ENCODE assay signal across 8 mouse cellular contexts in the genomic region with DNA sequence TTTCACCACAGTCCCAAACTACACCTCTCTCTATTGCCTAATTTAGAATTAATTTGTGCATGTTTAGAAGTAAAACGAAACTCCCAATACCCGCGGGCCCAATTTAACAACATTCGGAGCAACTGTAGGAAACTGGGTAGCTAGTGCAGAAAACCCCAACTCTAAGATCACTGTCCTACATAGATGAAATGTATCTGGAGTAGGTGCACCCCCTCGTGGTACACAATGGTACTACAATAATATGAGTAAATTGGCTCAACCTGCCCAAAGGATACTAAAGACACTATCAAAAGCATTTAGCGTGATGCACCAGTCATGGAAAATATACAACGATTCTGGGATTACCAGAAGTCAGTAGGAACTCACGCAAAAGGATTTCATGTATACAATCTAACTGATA. TPM values are rescaled to one million over a fixed set of nuclear protein-coding genes. Genes with fewer than 3 reads are reported as not detected.
A peak's percentile ranks its signal among the peaks of the same experiment; 100 is the strongest.
DNase-seq lines count a peak whose midpoint lies in the region; ATAC-seq and TF ChIP-seq lines count a peak whose summit lies in the region.

No protein-coding gene starts in this region.

- peak; percentile 72; the same call in 1 of the 2 replicates for ATAC-seq in forebrain, embryonic 13.5 days
- no peak for ATAC-seq in intestine, postnatal 0 days
- ATAC-seq in limb, embryonic 13.5 days (ENCODE audit: low FRiP score, low read depth), result no peak
- ATAC-seq in neural tube, embryonic 12.5 days (ENCODE audit: low FRiP score, low read depth), result peak; percentile 50; the same call in 1 of the 2 replicates

- no peak overlapping the region for H3K9ac ChIP-seq in forebrain, embryonic 13.5 days
- no peak overlapping the region for H3K9ac ChIP-seq in intestine, postnatal 0 days (ENCODE audit: low read depth, low read length)
- no peak overlapping the region for H3K9ac ChIP-seq in limb, embryonic 13.5 days
- H3K9ac ChIP-seq in neural tube, embryonic 12.5 days, result no peak overlapping the region

- H3K4me3 ChIP-seq in forebrain, embryonic 13.5 days, result no peak overlapping the region
- H3K4me3 ChIP-seq in intestine, postnatal 0 days (ENCODE audit: low read depth, low read length), result no peak overlapping the region
- H3K4me3 ChIP-seq in limb, embryonic 13.5 days, result no peak overlapping the region
- H3K4me3 ChIP-seq in neural tube, embryonic 12.5 days, result no peak overlapping the region

- no peaks in the 10 kb centered on the region for H3K9me3 ChIP-seq in forebrain, embryonic 13.5 days (replicated peaks)
- H3K9me3 ChIP-seq in intestine, postnatal 0 days (ENCODE audit: control insufficient read depth), result no peaks in the 10 kb centered on the region
- no peaks in the 10 kb centered on the region for H3K9me3 ChIP-seq in limb, embryonic 13.5 days
- no peaks in the 10 kb centered on the region for H3K9me3 ChIP-seq in neural tube, embryonic 12.5 days

- no peak overlapping the region for H3K4me2 ChIP-seq in forebrain, embryonic 13.5 days
- no peak overlapping the region for H3K4me2 ChIP-seq in intestine, postnatal 0 days (replicated peaks; ENCODE audit: low read depth)
- peak overlapping the region; percentile 35; the same call in 1 of the 2 replicates for H3K4me2 ChIP-seq in limb, embryonic 13.5 days (replicated peaks)
- H3K4me2 ChIP-seq in neural tube, embryonic 12.5 days (replicated peaks), result no peak overlapping the region

- no peak overlapping the region for H3K27ac ChIP-seq in forebrain, embryonic 13.5 days
- H3K27ac ChIP-seq in intestine, postnatal 0 days (ENCODE audit: low read depth, low read length), result no peak overlapping the region
- H3K27ac ChIP-seq in limb, embryonic 13.5 days, result no peak overlapping the region
- no peak overlapping the region for H3K27ac ChIP-seq in neural tube, embryonic 12.5 days

- H3K27me3 ChIP-seq in forebrain, embryonic 13.5 days, result no peaks in the 10 kb centered on the region
- H3K27me3 ChIP-seq in intestine, postnatal 0 days (replicated peaks; ENCODE audit: control insufficient read depth, insufficient read depth, low read length), result no peaks in the 10 kb centered on the region
- H3K27me3 ChIP-seq in limb, embryonic 13.5 days, result no peaks in the 10 kb centered on the region
- H3K27me3 ChIP-seq in neural tube, embryonic 12.5 days (replicated peaks), result no peaks in the 10 kb centered on the region

- H3K4me1 ChIP-seq in forebrain, embryonic 13.5 days, result no peaks in the 10 kb centered on the region
- no peaks in the 10 kb centered on the region for H3K4me1 ChIP-seq in intestine, postnatal 0 days (replicated peaks; ENCODE audit: control insufficient read depth, insufficient read depth, low read length)
- H3K4me1 ChIP-seq in limb, embryonic 13.5 days, result no peaks in the 10 kb centered on the region
- no peaks in the 10 kb centered on the region for H3K4me1 ChIP-seq in neural tube, embryonic 12.5 days

- peak; percentile 63 for DNase-seq in testis, postnatal 10 days (ENCODE audit: low spot score)
- no peak for DNase-seq in testis, postnatal 14 days (ENCODE audit: low spot score)
- peak; percentile 46 for DNase-seq in c-Kit-positive CD71-positive TER-119-negative erythroid progenitor cells, embryonic 14.5 days (ENCODE audit: low read depth)
- peak; percentile 78 for DNase-seq in thymus, postnatal 25 days

- peak; percentile 89 for TF ChIP-seq CTCF in intestine, postnatal 0 days (IDR thresholded peaks at IDR 0.05; ENCODE audit: low read depth)

- 20% methylated on average over 8 of the region's 8 CpGs for WGBS in forebrain, embryonic 13.5 days
- WGBS in intestine, postnatal 0 days, result 14% methylated on average over 8 of the region's 8 CpGs
- 10% methylated on average over 8 of the region's 8 CpGs for WGBS in limb, embryonic 13.5 days
- WGBS in neural tube, embryonic 12.5 days, result 19% methylated on average over 8 of the region's 8 CpGs

- H3K36me3 ChIP-seq in forebrain, embryonic 13.5 days (ENCODE audit: poor library complexity, severe bottlenecking), result no peaks in the 10 kb centered on the region
- no peaks in the 10 kb centered on the region for H3K36me3 ChIP-seq in intestine, postnatal 0 days (ENCODE audit: control insufficient read depth, insufficient read depth)
- no peaks in the 10 kb centered on the region for H3K36me3 ChIP-seq in limb, embryonic 13.5 days
- no peaks in the 10 kb centered on the region for H3K36me3 ChIP-seq in neural tube, embryonic 12.5 days

RNA-seq across cellular contexts. Expression of gene Cd1d1, which starts 22.7 kb away (rescaled TPM):
- polyA plus RNA-seq in forebrain, embryonic 13.5 days (2015; fragmentation: Nextera tagmentation; extraction: Ambion mirVana), result 75.5 and 86.9 TPM in 2 replicates
- polyA plus RNA-seq in intestine, postnatal 0 days (2015; fragmentation: Nextera tagmentation; extraction: Ambion mirVana), result 5.2 and 8.6 TPM in 2 replicates
- 41.2 and 41.9 TPM in 2 replicates for polyA plus RNA-seq in limb, embryonic 13.5 days (2015; fragmentation: Nextera tagmentation; extraction: Ambion mirVana)
- polyA plus RNA-seq in neural tube, embryonic 12.5 days (2016; fragmentation: Nextera tagmentation; extraction: Ambion mirVana), result 71.2 and 72.4 TPM in 2 replicates

RNA-seq across cellular contexts. Expression of gene Dclk2, which starts 55.9 kb away (rescaled TPM):
- polyA plus RNA-seq in forebrain, embryonic 13.5 days (2015; fragmentation: Nextera tagmentation; extraction: Ambion mirVana), result 81.1 and 87.2 TPM in 2 replicates
- polyA plus RNA-seq in intestine, postnatal 0 days (2015; fragmentation: Nextera tagmentation; extraction: Ambion mirVana), result 2.3 and 3.3 TPM in 2 replicates
- 4.3 and 5.4 TPM in 2 replicates for polyA plus RNA-seq in limb, embryonic 13.5 days (2015; fragmentation: Nextera tagmentation; extraction: Ambion mirVana)
- 66.2 and 67.0 TPM in 2 replicates for polyA plus RNA-seq in neural tube, embryonic 12.5 days (2016; fragmentation: Nextera tagmentation; extraction: Ambion mirVana)

Comparison
In these comparisons a context has a peak if more than half of its experiments do, and no peak if none do; other contexts are left out.
1. ATAC-seq: peak in forebrain, embryonic 13.5 days (single experiment) and neural tube, embryonic 12.5 days (single experiment); none in intestine, postnatal 0 days (single experiment) and limb, embryonic 13.5 days (single experiment).
2. RNA of gene Dclk2, which starts 55.9 kb away (polyA plus RNA-seq): 81.1 to 87.2 TPM in forebrain, embryonic 13.5 days and 66.2 to 67.0 TPM in neural tube, embryonic 12.5 days; 4.3 to 5.4 TPM in limb, embryonic 13.5 days and 2.3 to 3.3 TPM in intestine, postnatal 0 days; every median in the first group is over 10 times any median in the second.